Mouse (Mus musculus) megakaryocyte, embryonic 14.5 days (primary cell): ENCODE measurements around the gene Mrps18c.

Experiments used
- FLI1 ChIP-seq: IDR thresholded peaks from 2 replicates; pipeline ENCODE4 v1.6.1; 2012; ENCODE audit warnings: low read length, inconsistent platforms, mixed read lengths
- GATA1 ChIP-seq: IDR thresholded peaks from 3 replicates; pipeline ENCODE4 v1.6.1; 2012; ENCODE audit warnings: mixed read lengths, low read length, inconsistent platforms, borderline replicate concordance

DNA sequence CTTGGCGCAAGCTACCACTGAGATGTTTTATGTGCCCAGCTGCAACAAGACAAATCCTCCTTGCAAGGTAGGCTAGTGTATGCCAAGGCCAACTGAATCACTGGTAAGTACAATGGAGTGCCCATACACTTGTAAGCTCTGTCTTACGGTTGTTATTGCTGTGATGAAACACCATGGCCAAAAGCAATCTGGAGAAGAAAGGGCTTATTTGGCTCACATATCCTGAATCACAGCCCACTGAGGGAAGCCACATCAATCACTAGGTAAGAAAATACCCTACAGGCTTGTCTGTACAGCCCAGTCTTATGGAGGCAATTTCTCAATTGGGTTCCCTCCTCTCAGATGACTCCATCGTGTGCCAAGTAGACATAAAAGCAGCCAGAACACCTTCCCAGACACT lies 30.3 kb downstream of the Mrps18c start:
- TF ChIP-seq GATA1 (no peak), FLI1 (no peak)
